Mouse (Mus musculus) hindbrain, embryonic 14.5 days (tissue): ENCODE results near the gene Mef2d. TPM values are rescaled to one million over a fixed set of nuclear protein-coding genes. Genes with fewer than 3 reads are reported as not detected.
A peak's percentile ranks its signal among the peaks of the same experiment; 100 is the strongest.

Source experiments
- ATAC-seq: fragments of 200-750 bp; cut with Nextera tagmentation; 2 replicates; pipeline ENCODE4 v1.8.0; 2017; ENCODE audit warnings: moderate number of reproducible peaks, mild to moderate bottlenecking, moderate TSS enrichment, moderate library complexity; ENCODE audit not compliant: low FRiP score
- DNase-seq: peaks from one replicate; pipeline ENCODE4 v3.0.0-alpha.2; 2015; ENCODE audit warnings: low spot score
- H3K27ac ChIP-seq: fragments of 300-500 bp; sonication (generic); 2 replicates; pipeline ENCODE4 v1.5.1; 2014; ENCODE audit warnings: mild to moderate bottlenecking, moderate library complexity
- H3K27me3 ChIP-seq: fragments of 300-500 bp; sonication (generic); 2 replicates; pipeline ENCODE4 v1.6.1; 2014; ENCODE audit warnings: mild to moderate bottlenecking, low read length, mixed read lengths; ENCODE audit not compliant: control insufficient read depth, insufficient read depth
- H3K36me3 ChIP-seq: fragments of 300-500 bp; sonication (generic); replicated peaks from 2 replicates; pipeline ENCODE4 v1.6.1; 2014; ENCODE audit not compliant: control insufficient read depth, insufficient read depth
- H3K4me1 ChIP-seq: fragments of 300-500 bp; sonication (generic); replicated peaks from 2 replicates; pipeline ENCODE4 v1.6.1; 2014; ENCODE audit warnings: antibody characterized with exemption, low read length, mixed read lengths; ENCODE audit not compliant: control insufficient read depth, insufficient read depth
- H3K4me2 ChIP-seq: fragments of 300-500 bp; sonication (generic); replicated peaks from 2 replicates; pipeline ENCODE4 v1.6.1; 2014; ENCODE audit warnings: mild to moderate bottlenecking, moderate library complexity
- H3K4me3 ChIP-seq: fragments of 300-500 bp; sonication (generic); replicated peaks from 2 replicates; pipeline ENCODE4 v1.5.1; 2014; ENCODE audit warnings: mild to moderate bottlenecking, low read length
- H3K9ac ChIP-seq: fragments of 300-500 bp; sonication (generic); 2 replicates; pipeline ENCODE4 v1.6.1; 2014
- H3K9me3 ChIP-seq: fragments of 300-500 bp; sonication (generic); 2 replicates; pipeline ENCODE4 v1.6.1; 2016; ENCODE audit warnings: low read length; ENCODE audit not compliant: control insufficient read depth
- WGBS: fragments of 180-500 bp; shearing (Covaris S2); extraction: QIAGEN DNeasy Blood & Tissue Kit; methylation state at CpG from one replicate; pipeline ENCODE4 v1.1.7; 2014; 5-methylcytosine and 5-hydroxymethylcytosine counted together
- polyA plus RNA-seq: library from polyadenylated mRNA; unstranded; fragments of >200 nt; fragmentation: Nextera tagmentation; extraction: Ambion mirVana; gene quantifications from 2 replicates; pipeline ENCODE4 v1.2.1, GENCODE M21; 2014

The Mef2d gene
- polyA plus RNA-seq, 1 experiment from 2014 or later, result 20.4 TPM

DNA sequence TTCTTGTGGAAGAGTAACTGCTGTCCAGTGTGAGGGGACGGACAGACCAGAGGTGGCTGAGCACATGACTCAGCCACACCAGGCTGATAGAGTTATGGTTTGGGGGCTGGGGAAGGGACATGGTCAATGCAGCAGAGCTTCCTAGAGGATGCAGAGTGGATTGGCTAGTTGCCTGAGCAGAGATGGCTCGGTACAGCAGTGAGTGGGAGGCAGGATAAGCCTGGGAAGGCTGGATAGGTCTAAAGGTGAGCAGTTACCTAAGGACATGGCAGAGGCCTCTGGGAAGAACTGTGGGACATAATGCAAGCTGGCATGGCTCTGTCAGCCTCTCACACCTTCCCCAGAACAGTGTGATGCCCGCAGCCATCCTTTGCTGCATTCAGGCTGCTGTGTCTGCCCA lies 21.7 kb downstream of the Mef2d start:
- Histone ChIP-seq H3K27me3 (no peaks in the 10 kb centered on the region), H3K4me3 (no peak overlapping the region), H3K9me3 (no peaks in the 10 kb centered on the region), H3K9ac (no peak overlapping the region), H3K4me1 (no peaks in the 10 kb centered on the region), H3K36me3 (peaks cover 97% of the 10 kb centered on the region), H3K4me2 (no peak overlapping the region), H3K27ac (no peak overlapping the region)
- WGBS, result 77% methylated on average over 3 of the region's 3 CpGs
- DNase-seq (no peak), ATAC-seq (no peak)

DNA sequence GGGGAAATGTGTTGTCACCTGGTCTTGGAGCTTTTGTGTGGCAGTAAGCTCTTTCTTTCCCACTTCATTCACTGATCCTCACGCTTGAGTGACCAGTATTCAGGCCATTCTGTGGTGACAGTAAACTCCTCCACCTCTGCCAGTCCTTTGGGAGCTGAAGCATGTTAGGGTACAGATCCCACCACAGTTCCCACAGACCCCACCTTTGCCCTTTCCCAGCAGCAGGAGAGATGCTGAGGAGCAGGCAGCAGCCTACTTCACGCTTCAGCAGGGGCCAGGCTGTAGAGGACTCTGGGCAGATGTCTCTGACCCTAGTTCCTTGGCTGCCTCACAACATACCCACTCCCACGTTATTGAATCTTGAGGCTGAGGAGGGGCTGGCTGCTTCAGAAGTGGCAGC lies 22.1 kb downstream of the Mef2d start:
- H3K27me3 ChIP-seq, result no peaks in the 10 kb centered on the region
- H3K9ac ChIP-seq, result no peak overlapping the region
- H3K4me2 ChIP-seq, result no peak overlapping the region
- no peak overlapping the region for H3K27ac ChIP-seq
- no peak overlapping the region for H3K4me3 ChIP-seq
- DNase-seq (no peak), ATAC-seq (no peak)
- no peaks in the 10 kb centered on the region for H3K4me1 ChIP-seq
- WGBS, result 70% methylated on average over 3 of the region's 3 CpGs
- peaks cover 97% of the 10 kb centered on the region for H3K36me3 ChIP-seq
- no peaks in the 10 kb centered on the region for H3K9me3 ChIP-seq

DNA sequence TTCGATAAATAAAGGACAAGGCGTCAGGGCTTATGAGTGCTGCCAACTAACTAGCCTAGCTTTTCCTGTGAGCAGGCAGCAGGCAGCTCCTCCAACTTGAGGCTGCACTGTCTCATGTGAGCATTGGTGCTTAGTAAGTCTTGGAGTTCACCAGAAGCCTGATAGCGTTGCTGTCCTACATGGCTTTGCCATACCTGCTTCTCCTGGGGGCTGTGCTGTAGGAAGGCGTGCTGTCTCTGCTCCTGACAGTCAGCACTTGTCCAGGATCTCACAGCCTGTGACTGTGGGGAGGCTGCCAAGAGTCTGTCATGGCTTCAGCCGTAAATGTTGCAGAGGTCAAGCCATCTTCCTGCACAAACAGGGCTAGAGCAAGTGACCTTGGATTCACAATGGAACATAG lies 23.9 kb downstream of the Mef2d start:
- Histone ChIP-seq H3K9me3 (no peaks in the 10 kb centered on the region), H3K27me3 (no peaks in the 10 kb centered on the region), H3K4me3 (no peak overlapping the region), H3K27ac (no peak overlapping the region), H3K9ac (no peak overlapping the region), H3K36me3 (peaks cover 95% of the 10 kb centered on the region), H3K4me2 (no peak overlapping the region), H3K4me1 (no peaks in the 10 kb centered on the region)
- 92% methylated on average over 5 of the region's 5 CpGs for WGBS
- no peak for ATAC-seq
- DNase-seq, result no peak

DNA sequence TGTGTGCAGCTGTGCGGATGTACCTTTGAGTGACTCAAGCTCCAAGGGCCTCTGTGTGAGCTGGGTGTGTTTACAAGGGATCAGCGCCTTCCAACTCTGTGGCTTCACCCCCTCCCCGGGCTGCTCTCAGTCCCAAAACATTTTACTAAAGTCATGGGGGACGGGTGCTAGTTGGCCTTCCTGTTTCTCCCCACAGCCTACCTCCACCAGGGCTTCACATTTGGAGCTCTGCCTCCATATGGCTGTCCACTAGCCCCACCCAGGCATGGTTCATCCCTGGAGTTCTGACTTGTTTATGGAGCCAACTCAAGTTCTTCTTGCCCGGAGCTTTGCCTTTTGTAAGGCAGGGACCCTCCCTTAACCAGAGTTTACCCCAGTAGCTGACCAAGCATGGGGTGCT lies 28.2 kb downstream of the Mef2d start:
- H3K4me2 ChIP-seq, result no peak overlapping the region
- ATAC-seq (no peak), DNase-seq (no peak)
- no peaks in the 10 kb centered on the region for H3K9me3 ChIP-seq
- H3K27ac ChIP-seq, result no peak overlapping the region
- H3K9ac ChIP-seq, result no peak overlapping the region
- peaks cover 83% of the 10 kb centered on the region for H3K36me3 ChIP-seq
- no peak overlapping the region for H3K4me3 ChIP-seq
- 92% methylated on average over 5 of the region's 5 CpGs for WGBS
- H3K4me1 ChIP-seq, result no peaks in the 10 kb centered on the region
- H3K27me3 ChIP-seq, result no peaks in the 10 kb centered on the region

DNA sequence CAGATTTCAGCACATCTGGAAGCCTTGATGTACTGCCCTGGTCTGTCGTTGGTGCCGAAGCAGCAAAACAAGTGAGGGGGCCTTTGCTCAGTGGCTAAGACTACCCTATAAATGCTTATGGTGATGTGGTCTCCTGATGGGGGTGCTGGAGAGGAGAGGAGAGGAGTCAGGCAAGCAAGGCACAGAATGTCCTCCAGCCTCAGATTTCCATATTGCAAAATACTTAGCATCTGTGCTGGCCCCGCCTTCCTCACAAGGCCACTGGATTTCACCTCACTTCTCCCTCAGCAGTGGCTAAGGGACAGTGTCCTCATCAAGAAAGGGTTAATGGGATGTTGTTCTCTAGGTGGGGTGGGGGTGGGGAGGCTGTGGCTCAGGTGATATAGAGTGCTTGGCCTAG lies 30.3 kb downstream of the Mef2d start:
- Histone ChIP-seq H3K4me2 (no peak overlapping the region), H3K4me1 (peaks cover 6% of the 10 kb centered on the region; the same call in 1 of the 2 replicates), H3K4me3 (no peak overlapping the region), H3K27me3 (no peaks in the 10 kb centered on the region), H3K27ac (no peak overlapping the region), H3K9me3 (no peaks in the 10 kb centered on the region), H3K36me3 (peaks cover 67% of the 10 kb centered on the region), H3K9ac (no peak overlapping the region)
- no peak for ATAC-seq
- WGBS, result 94% methylated on average over 3 of the region's 3 CpGs
- no peak for DNase-seq

DNA sequence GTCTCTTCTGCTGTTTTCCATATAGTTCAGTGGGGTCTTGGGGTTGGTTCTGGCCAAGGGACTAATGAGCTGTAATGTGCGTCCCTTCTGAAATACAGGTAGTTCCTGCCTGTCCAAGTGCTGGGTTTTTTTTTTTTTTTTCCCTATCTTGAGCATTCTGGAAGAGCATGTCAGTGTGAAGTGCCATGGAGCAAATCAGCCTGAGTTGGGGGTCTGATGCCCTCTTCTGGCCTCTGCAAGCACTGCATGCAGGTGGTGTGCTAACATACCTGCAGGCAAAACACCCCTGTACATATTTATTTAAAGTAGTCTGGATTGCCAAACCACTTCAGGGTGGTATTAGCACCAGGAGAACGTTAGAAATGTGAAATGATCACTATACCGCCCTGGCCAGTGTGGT lies 31.2 kb downstream of the Mef2d start:
- Histone ChIP-seq H3K27me3 (no peaks in the 10 kb centered on the region), H3K27ac (no peak overlapping the region), H3K4me3 (no peak overlapping the region), H3K9me3 (no peaks in the 10 kb centered on the region), H3K4me2 (no peak overlapping the region), H3K9ac (no peak overlapping the region), H3K36me3 (peaks cover 58% of the 10 kb centered on the region), H3K4me1 (peaks cover 6% of the 10 kb centered on the region; the same call in 1 of the 2 replicates)
- ATAC-seq (no peak), DNase-seq (peak; percentile 64)
- 53% methylated on average over 3 of the region's 3 CpGs for WGBS

DNA sequence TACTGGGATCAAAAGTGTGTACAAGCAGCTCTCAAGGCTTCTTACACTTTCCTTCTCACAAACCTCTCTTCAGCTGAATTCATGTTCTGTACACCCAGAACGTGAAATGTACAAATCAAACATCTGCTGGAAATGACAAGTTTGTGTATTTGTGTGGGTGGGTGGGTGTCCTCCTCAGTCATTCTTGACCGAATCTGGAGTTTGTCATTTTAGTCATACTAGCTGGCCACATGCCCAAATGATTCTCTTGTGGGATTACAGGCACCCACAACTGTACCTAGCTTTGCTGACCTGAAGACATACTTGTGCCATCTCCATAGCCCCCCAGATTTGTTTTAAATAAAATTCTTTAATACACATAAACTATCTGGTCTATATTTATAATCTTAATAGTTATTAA lies 32.7 kb downstream of the Mef2d start:
- peaks cover 44% of the 10 kb centered on the region for H3K36me3 ChIP-seq
- no peak overlapping the region for H3K9ac ChIP-seq
- WGBS, result 82% methylated on average over 2 of the region's 2 CpGs
- ATAC-seq (no peak), DNase-seq (no peak)
- no peak overlapping the region for H3K4me2 ChIP-seq
- H3K27ac ChIP-seq, result no peak overlapping the region
- peaks cover 6% of the 10 kb centered on the region; the same call in 1 of the 2 replicates for H3K4me1 ChIP-seq
- H3K9me3 ChIP-seq, result no peaks in the 10 kb centered on the region
- no peaks in the 10 kb centered on the region for H3K27me3 ChIP-seq
- H3K4me3 ChIP-seq, result no peak overlapping the region

DNA sequence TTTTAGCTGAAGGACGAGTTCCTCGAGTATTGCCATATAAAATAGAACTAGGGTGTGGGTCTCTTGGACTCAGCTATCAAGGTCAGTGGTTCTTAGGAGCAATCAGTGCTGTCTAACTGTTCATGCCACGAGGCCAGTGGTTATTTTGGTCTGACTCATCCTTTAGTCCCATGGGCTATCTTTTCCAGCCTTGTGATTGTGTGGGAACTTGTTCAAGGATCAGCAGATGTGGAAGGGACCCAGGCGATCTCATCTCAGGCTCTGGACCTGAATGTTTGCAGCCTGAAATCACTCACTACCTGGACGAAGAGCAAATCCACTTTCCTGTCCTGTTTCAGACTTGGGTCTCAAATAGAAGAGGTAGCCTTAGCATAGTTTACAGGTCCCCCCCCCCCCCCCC lies 34.9 kb downstream of the Mef2d start:
- Histone ChIP-seq H3K27ac (peak overlapping the region; percentile 100), H3K36me3 (peaks cover 28% of the 10 kb centered on the region), H3K4me1 (peaks cover 6% of the 10 kb centered on the region; the same call in 1 of the 2 replicates), H3K9me3 (no peaks in the 10 kb centered on the region), H3K4me2 (peak overlapping the region; percentile 74), H3K4me3 (peak overlapping the region; percentile 61), H3K9ac (peak overlapping the region; percentile 81), H3K27me3 (no peaks in the 10 kb centered on the region)
- 73% methylated on average over 5 of the region's 5 CpGs for WGBS
- DNase-seq (no peak), ATAC-seq (no peak)

DNA sequence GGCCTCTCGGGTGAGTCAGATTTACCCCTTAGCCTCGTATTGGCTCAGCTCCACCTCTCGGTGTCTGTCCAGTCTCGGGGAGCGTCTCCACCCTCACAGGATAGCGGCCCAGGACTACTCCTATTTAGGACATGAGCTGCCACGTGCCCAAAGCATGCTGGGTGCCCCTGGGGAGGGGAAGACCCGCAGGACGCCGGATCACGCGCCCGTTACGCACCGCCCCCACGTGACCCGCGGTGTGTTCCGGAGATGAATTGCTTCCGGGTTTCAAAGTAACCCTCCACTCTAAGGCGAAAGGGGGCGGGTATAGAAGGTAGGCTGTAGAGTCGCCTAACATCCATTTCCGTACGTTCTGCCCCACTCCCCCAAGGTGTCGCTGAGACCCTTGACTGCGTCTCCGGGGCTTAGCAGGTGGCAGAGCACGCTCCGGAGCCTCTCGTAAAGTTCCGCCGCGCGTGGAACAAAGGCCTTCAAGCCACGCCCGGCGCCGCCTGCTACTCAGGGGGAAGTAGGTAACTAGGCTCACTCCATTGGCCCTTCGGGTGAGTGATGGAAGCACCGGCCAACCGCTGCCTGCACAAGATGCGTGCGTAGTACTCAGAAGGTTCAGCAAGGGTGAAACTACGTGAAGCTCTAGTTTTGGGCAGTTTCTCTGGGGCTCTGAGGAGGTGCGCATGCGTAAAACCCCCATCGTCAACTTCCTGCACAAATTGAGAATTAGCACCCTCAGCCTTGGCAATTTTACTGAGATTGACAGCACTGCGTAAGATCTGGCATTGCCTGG lies 35.6 kb downstream of the Mef2d start:
- H3K4me2 ChIP-seq, result peak overlapping the region; percentile 74
- ATAC-seq (peak; percentile 99), DNase-seq (peak; percentile 95)
- H3K4me3 ChIP-seq, result peak overlapping the region; percentile 61
- no peaks in the 10 kb centered on the region for H3K9me3 ChIP-seq
- WGBS, result under 1% methylated on average over 49 of the region's 49 CpGs
- H3K4me1 ChIP-seq, result peaks cover 6% of the 10 kb centered on the region; the same call in 1 of the 2 replicates
- H3K27me3 ChIP-seq, result no peaks in the 10 kb centered on the region
- H3K36me3 ChIP-seq, result peaks cover 25% of the 10 kb centered on the region
- peak overlapping the region; percentile 100 for H3K27ac ChIP-seq
- H3K9ac ChIP-seq, result peak overlapping the region; percentile 81
